Mouse (Mus musculus): Measurements from ENCODE around the gene Vmn1r85. TPM values are rescaled to one million over a fixed set of nuclear protein-coding genes. Genes with fewer than 3 reads are reported as not detected.

Vmn1r85 gene
- polyA plus RNA-seq, 1 experiment from 2014 or later: not detected

DNA sequence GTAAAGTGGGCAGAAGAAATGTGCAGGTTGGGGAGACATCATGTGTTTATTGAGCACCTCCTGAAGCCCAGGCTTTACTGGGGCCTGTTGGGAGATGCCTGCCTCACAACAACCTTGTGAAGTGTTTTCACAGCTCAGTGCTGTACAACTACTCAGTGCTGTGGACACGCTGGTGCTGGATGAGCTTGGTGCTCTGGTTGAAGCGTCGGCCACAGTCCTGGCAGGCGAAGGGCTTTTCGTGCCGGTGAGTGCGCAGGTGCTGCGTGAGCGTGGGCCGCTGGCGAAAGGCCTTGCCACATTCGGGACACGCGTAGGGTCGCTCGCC, 51.9 kb downstream of the Vmn1r85 start:
- Histone ChIP-seq H3K27ac (ENCODE audit: low read length) (no peak overlapping the region), H3K4me2 (replicated peaks; ENCODE audit: low read depth, low read length) (peak overlapping the region; percentile 95), H3K9me3 (ENCODE audit: control insufficient read depth, low read depth, low read length) (no peaks in the 10 kb centered on the region), H3K27me3 (ENCODE audit: control insufficient read depth, insufficient read depth, low read length) (peaks cover 20% of the 10 kb centered on the region), H3K9ac (replicated peaks; ENCODE audit: low read depth, low read length) (no peak overlapping the region), H3K36me3 (ENCODE audit: control insufficient read depth, insufficient read depth, low read length) (no peaks in the 10 kb centered on the region), H3K4me3 (ENCODE audit: low read depth, low read length) (peak overlapping the region; percentile 44; the same call in 1 of the 2 replicates), H3K4me1 (ENCODE audit: control insufficient read depth, insufficient read depth, low read length) (peaks cover 22% of the 10 kb centered on the region)
- 46% methylated on average over 16 of the region's 16 CpGs for WGBS
- ATAC-seq (ENCODE audit: insufficient number of reproducible peaks, insufficient read depth, low FRiP score, low read depth): no peak

DNA sequence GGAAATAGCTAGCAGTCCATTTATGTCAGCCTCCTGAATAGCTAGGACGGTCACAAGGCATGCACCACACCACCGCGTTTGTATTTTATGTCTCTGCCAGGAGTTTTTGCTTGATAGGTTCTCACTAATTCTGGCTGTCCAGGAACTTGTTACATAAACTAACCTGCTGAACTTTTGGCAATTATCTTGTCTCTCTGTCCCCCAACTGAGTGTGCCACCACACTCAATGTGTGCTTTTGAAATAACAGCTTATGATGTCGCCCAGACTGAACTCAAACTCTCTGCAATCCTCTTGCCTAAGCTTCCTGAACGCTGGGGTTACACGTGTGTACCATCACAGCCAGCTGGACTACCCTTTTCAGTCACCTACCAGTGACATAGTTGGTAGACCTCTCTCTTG, 52.5 kb downstream of the Vmn1r85 start:
- WGBS: 76% methylated on average over 6 of the region's 6 CpGs
- H3K4me3 ChIP-seq (ENCODE audit: low read depth, low read length): no peak overlapping the region
- no peaks in the 10 kb centered on the region for H3K36me3 ChIP-seq (ENCODE audit: control insufficient read depth, insufficient read depth, low read length)
- no peak overlapping the region for H3K27ac ChIP-seq (ENCODE audit: low read length)
- no peaks in the 10 kb centered on the region for H3K9me3 ChIP-seq (ENCODE audit: control insufficient read depth, low read depth, low read length)
- no peak overlapping the region for H3K4me2 ChIP-seq (replicated peaks; ENCODE audit: low read depth, low read length)
- H3K4me1 ChIP-seq (ENCODE audit: control insufficient read depth, insufficient read depth, low read length): peaks cover 22% of the 10 kb centered on the region
- H3K9ac ChIP-seq (replicated peaks; ENCODE audit: low read depth, low read length): no peak overlapping the region
- ATAC-seq (ENCODE audit: insufficient number of reproducible peaks, insufficient read depth, low FRiP score, low read depth): no peak
- H3K27me3 ChIP-seq (ENCODE audit: control insufficient read depth, insufficient read depth, low read length): peaks cover 20% of the 10 kb centered on the region

DNA sequence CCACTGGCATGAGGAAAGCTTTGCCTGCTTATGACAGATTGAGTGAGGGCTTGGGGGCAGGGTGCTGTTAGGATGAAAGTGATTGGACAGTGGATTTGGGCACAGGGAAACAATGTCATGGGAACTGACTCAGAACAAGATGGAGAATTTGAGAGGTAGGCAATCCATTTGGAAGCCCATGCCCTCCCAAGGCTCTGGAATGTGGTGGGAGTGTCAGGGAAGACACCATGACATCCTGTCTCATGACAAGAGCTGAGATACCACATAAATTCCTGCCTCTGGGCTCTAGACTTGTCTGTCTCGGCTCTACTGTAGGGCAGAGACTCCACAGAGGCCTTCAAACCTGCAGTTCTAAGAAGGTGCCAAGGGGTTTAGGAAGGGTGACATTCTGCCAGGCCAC, 53.7 kb downstream of the Vmn1r85 start:
- Histone ChIP-seq H3K9ac (replicated peaks; ENCODE audit: low read depth, low read length) (no peak overlapping the region), H3K4me1 (ENCODE audit: control insufficient read depth, insufficient read depth, low read length) (peaks cover 29% of the 10 kb centered on the region), H3K27me3 (ENCODE audit: control insufficient read depth, insufficient read depth, low read length) (peaks cover 20% of the 10 kb centered on the region), H3K4me2 (replicated peaks; ENCODE audit: low read depth, low read length) (no peak overlapping the region), H3K9me3 (ENCODE audit: control insufficient read depth, low read depth, low read length) (no peaks in the 10 kb centered on the region), H3K36me3 (ENCODE audit: control insufficient read depth, insufficient read depth, low read length) (peaks cover 2% of the 10 kb centered on the region; the same call in 1 of the 2 replicates), H3K4me3 (ENCODE audit: low read depth, low read length) (no peak overlapping the region), H3K27ac (ENCODE audit: low read length) (no peak overlapping the region)
- WGBS: 72% methylated on average over 1 of the region's 1 CpGs
- no peak for ATAC-seq (ENCODE audit: insufficient number of reproducible peaks, insufficient read depth, low FRiP score, low read depth)

DNA sequence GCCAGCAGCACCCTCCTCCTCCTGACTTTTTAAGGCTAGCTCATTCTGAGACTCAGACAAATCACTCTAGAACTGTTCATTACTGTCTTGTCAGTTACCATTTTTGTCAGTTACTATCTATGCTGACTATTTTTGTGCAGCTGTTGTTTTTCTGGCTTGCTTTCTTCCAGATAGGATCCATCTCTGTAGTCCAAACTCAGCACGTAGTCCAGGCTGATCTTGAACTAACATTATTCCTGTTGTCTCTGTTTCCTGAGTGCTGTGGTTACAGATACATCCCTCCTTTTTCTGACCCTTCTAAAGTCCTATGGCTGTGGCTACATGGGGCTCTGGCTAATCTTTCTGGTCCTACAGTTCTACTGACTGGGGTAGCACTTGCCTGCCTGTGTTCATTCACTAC, 55.8 kb downstream of the Vmn1r85 start:
- peak overlapping the region; percentile 82 for H3K4me2 ChIP-seq (replicated peaks; ENCODE audit: low read depth, low read length)
- H3K4me1 ChIP-seq (ENCODE audit: control insufficient read depth, insufficient read depth, low read length): peaks cover 32% of the 10 kb centered on the region
- peak overlapping the region; percentile 93 for H3K9ac ChIP-seq (replicated peaks; ENCODE audit: low read depth, low read length)
- peaks cover 10% of the 10 kb centered on the region; the same call in 1 of the 2 replicates for H3K27me3 ChIP-seq (ENCODE audit: control insufficient read depth, insufficient read depth, low read length)
- H3K4me3 ChIP-seq (ENCODE audit: low read depth, low read length): peak overlapping the region; percentile 51; the same call in 1 of the 2 replicates
- WGBS: 88% methylated on average over 1 of the region's 1 CpGs
- H3K9me3 ChIP-seq (ENCODE audit: control insufficient read depth, low read depth, low read length): no peaks in the 10 kb centered on the region
- H3K27ac ChIP-seq (ENCODE audit: low read length): no peak overlapping the region
- peaks cover 16% of the 10 kb centered on the region for H3K36me3 ChIP-seq (ENCODE audit: control insufficient read depth, insufficient read depth, low read length)
- ATAC-seq (ENCODE audit: insufficient number of reproducible peaks, insufficient read depth, low FRiP score, low read depth): no peak

DNA sequence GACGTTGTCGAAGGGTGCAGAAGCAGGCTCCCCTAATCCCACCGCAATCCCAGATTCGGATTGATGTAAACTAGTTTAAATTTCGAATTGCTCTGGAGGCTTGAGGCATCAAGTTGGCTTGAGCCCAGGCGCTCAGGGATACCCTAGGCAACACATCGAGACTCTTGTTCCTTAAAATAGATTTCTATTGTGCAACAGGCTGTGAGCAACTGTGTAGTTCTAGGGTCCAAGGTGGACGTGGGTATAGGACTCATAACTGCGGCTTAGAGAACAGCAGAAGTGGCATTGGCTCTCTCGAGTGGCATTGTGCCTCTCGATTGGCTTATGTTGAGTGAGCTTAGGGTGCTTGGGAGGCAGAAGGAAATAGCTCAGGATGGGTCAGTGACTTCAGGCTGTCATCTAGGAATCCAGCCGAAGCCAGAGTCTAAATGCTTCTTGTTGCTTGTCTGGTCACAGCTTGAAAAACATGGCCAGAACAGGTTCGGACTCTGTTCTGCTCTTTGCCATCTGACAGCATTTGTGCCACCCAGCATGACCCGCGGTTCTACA, 56.3 kb downstream of the Vmn1r85 start:
- H3K27ac ChIP-seq (ENCODE audit: low read length): peak overlapping the region; percentile 100
- peaks cover 8% of the 10 kb centered on the region; the same call in 1 of the 2 replicates for H3K27me3 ChIP-seq (ENCODE audit: control insufficient read depth, insufficient read depth, low read length)
- ATAC-seq (ENCODE audit: insufficient number of reproducible peaks, insufficient read depth, low FRiP score, low read depth): no peak
- peak overlapping the region; percentile 51 for H3K4me3 ChIP-seq (ENCODE audit: low read depth, low read length)
- H3K9ac ChIP-seq (replicated peaks; ENCODE audit: low read depth, low read length): peak overlapping the region; percentile 93
- peak overlapping the region; percentile 82 for H3K4me2 ChIP-seq (replicated peaks; ENCODE audit: low read depth, low read length)
- peaks cover 16% of the 10 kb centered on the region for H3K36me3 ChIP-seq (ENCODE audit: control insufficient read depth, insufficient read depth, low read length)
- no peaks in the 10 kb centered on the region for H3K9me3 ChIP-seq (ENCODE audit: control insufficient read depth, low read depth, low read length)
- 22% methylated on average over 15 of the region's 15 CpGs for WGBS
- peaks cover 32% of the 10 kb centered on the region for H3K4me1 ChIP-seq (ENCODE audit: control insufficient read depth, insufficient read depth, low read length)

DNA sequence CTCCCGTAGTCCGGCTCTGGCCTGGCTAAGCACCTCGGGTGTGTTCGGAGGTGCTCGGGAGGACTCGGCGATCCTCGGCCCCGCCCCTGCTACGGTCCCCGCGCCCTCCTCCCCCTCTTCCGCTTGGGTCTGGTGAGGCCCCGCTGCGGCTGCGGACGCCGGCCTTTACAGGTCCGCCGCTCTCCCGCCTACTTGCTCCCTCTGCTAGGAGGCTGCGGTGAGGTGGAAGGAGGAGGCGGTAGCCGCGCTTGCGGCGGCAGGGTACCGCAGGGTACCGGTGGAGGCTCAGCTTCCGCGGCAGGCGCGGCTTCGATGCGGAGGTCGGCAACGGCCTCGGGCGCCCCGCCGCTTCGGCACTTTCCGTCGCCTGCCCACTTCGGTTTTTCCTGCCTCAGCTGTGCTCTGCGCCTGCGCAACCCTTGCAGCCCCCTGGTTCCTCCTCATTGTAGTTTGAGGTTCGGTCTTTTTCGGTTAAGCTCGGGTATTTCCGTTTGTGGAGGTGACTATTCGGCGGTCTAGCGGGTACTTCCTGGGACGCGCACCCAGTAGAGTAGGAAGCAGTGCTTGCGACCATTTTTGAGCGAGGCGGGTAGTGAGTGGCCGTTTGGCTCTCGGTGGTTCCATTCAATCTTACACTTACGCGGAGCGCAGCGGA, 56.9 kb downstream of the Vmn1r85 start, which contains the start of gene Ube2m:
Gene Ube2m, minus strand, starts transcription at position 375 of the 655 bp plus-strand sequence.
- H3K36me3 ChIP-seq (ENCODE audit: control insufficient read depth, insufficient read depth, low read length): peaks cover 20% of the 10 kb centered on the region
- H3K4me2 ChIP-seq (replicated peaks; ENCODE audit: low read depth, low read length): peak within 1 kb of the TSS; percentile 84
- no peaks in the 10 kb centered on the region for H3K9me3 ChIP-seq (ENCODE audit: control insufficient read depth, low read depth, low read length)
- peak within 1 kb of the TSS; percentile 100 for H3K27ac ChIP-seq (ENCODE audit: low read length)
- peak; percentile 92 for ATAC-seq (ENCODE audit: insufficient number of reproducible peaks, insufficient read depth, low FRiP score, low read depth)
- H3K4me3 ChIP-seq (ENCODE audit: low read depth, low read length): peak within 1 kb of the TSS; percentile 51
- H3K9ac ChIP-seq (replicated peaks; ENCODE audit: low read depth, low read length): peak within 1 kb of the TSS; percentile 93
- WGBS: under 1% methylated on average over 65 of the region's 65 CpGs
- H3K27me3 ChIP-seq (ENCODE audit: control insufficient read depth, insufficient read depth, low read length): peaks cover 4% of the 10 kb centered on the region; the same call in 1 of the 2 replicates
- H3K4me1 ChIP-seq (ENCODE audit: control insufficient read depth, insufficient read depth, low read length): peaks cover 33% of the 10 kb centered on the region

DNA sequence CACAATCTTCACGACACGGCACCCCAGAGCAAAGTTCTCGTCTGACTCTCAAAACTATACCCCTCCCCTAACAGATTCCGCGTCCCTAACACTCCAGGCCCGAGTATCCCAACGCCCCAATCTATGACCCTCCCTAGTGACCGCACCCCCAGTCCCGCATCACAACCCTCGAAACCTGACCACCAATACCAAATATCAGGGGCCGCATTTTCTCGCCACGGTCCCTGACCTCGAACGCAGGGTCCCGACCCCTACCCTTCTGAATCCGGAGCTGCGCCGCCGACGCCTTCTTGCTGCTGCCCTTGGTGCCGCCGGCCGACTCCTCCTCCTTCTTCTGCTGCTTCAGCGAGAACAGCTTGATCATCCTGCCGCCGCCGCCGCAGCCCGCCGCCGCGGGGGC, 57.6 kb downstream of the Vmn1r85 start:
- 0 out of 2 replicates have a peak, but pooled peaks have one; percentile 0 for ATAC-seq (ENCODE audit: insufficient number of reproducible peaks, insufficient read depth, low FRiP score, low read depth)
- Histone ChIP-seq H3K27me3 (ENCODE audit: control insufficient read depth, insufficient read depth, low read length) (no peaks in the 10 kb centered on the region; the same call in 1 of the 2 replicates), H3K36me3 (ENCODE audit: control insufficient read depth, insufficient read depth, low read length) (peaks cover 24% of the 10 kb centered on the region), H3K4me2 (replicated peaks; ENCODE audit: low read depth, low read length) (peak overlapping the region; percentile 84), H3K27ac (ENCODE audit: low read length) (peak overlapping the region; percentile 100), H3K9me3 (ENCODE audit: control insufficient read depth, low read depth, low read length) (no peaks in the 10 kb centered on the region), H3K4me1 (ENCODE audit: control insufficient read depth, insufficient read depth, low read length) (peaks cover 33% of the 10 kb centered on the region), H3K9ac (replicated peaks; ENCODE audit: low read depth, low read length) (peak overlapping the region; percentile 93), H3K4me3 (ENCODE audit: low read depth, low read length) (peak overlapping the region; percentile 51)
- WGBS: under 1% methylated on average over 32 of the region's 33 CpGs

DNA sequence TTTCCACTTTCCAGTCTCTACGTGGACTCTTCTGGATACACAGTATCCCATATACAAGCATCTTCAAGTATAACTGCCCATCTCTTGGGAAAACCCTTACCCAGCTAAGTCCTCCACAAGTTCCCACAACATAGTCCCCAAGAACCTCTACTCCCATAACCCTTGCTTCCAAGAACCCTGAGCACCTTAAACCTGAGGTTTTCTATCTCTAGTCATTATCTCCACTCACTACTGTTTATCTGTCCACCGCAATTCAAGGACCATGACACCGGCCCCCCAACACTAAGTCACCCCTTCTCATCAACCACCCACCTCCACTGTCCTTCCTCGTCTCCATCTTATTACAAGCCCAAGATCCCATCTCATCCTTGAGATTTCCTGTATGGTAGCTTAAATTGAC, 58.2 kb downstream of the Vmn1r85 start:
- Histone ChIP-seq H3K27ac (ENCODE audit: low read length) (no peak overlapping the region), H3K4me3 (ENCODE audit: low read depth, low read length) (peak overlapping the region; percentile 51), H3K9me3 (ENCODE audit: control insufficient read depth, low read depth, low read length) (no peaks in the 10 kb centered on the region), H3K36me3 (ENCODE audit: control insufficient read depth, insufficient read depth, low read length) (peaks cover 30% of the 10 kb centered on the region), H3K27me3 (ENCODE audit: control insufficient read depth, insufficient read depth, low read length) (no peaks in the 10 kb centered on the region), H3K4me2 (replicated peaks; ENCODE audit: low read depth, low read length) (peak overlapping the region; percentile 84), H3K4me1 (ENCODE audit: control insufficient read depth, insufficient read depth, low read length) (peaks cover 33% of the 10 kb centered on the region), H3K9ac (replicated peaks; ENCODE audit: low read depth, low read length) (peak overlapping the region; percentile 93)
- ATAC-seq (ENCODE audit: insufficient number of reproducible peaks, insufficient read depth, low FRiP score, low read depth): no peak
- 30% methylated on average over 4 of the region's 4 CpGs for WGBS
